Mouse (Mus musculus): Measurements from ENCODE around the gene Hoxc12.

Hoxc12 gene

GRCm38 (mm10) chr15:102963671-102964640 lies 27.4 kb downstream of the Hoxc12 start:
- no peak for DNase-seq (ENCODE audit: low spot score)

GRCm38 (mm10) chr15:102965003-102965891 lies 28.7 kb downstream of the Hoxc12 start:
- no peak for DNase-seq (ENCODE audit: low spot score)

GRCm38 (mm10) chr15:102965892-102966775 lies 29.6 kb downstream of the Hoxc12 start:
- peak; percentile 18 for DNase-seq (ENCODE audit: low spot score)

- DNase-seq (ENCODE audit: low spot score), result no peak
Measured at GRCm38 (mm10) chr15:102966776-102967311, 30.3 kb downstream of the Hoxc12 start, which contains the start of gene Hoxc10. Hoxc10 (plus strand) TSS chr15:102966796.

- DNase-seq (ENCODE audit: low spot score), result no peak
Measured at GRCm38 (mm10) chr15:102967312-102967510, 30.7 kb downstream of the Hoxc12 start, which contains the start of gene Hoxc5. Hoxc5 (plus strand) TSS chr15:102967443.

GRCm38 (mm10) chr15:102967511-102968397 lies 31.2 kb downstream of the Hoxc12 start:
- DNase-seq (ENCODE audit: low spot score), result no peak

GRCm38 (mm10) chr15:102969296-102969695 lies 32.7 kb downstream of the Hoxc12 start:
- no peak for DNase-seq (ENCODE audit: low spot score)

- no peak for DNase-seq (ENCODE audit: low spot score)
Measured at GRCm38 (mm10) chr15:102970740-102971139, 34.2 kb downstream of the Hoxc12 start.

- DNase-seq (ENCODE audit: low spot score), result no peak
Measured at GRCm38 (mm10) chr15:102972254-102972653, 35.7 kb downstream of the Hoxc12 start.

- DNase-seq (ENCODE audit: low spot score), result no peak
Measured at GRCm38 (mm10) chr15:102972753-102973152, 36.2 kb downstream of the Hoxc12 start.

GRCm38 (mm10) chr15:102975034-102975433 lies 38.5 kb downstream of the Hoxc12 start:
- DNase-seq (ENCODE audit: low spot score), result no peak

- no peak for DNase-seq (ENCODE audit: low spot score)
Measured at GRCm38 (mm10) chr15:102975688-102976111, 39.1 kb downstream of the Hoxc12 start.

GRCm38 (mm10) chr15:102976171-102976570 lies 39.6 kb downstream of the Hoxc12 start, which contains the start of gene Hoxc9:
Hoxc9 (plus strand) TSS chr15:102976439.
- DNase-seq (ENCODE audit: low spot score), result no peak

- no peak for DNase-seq (ENCODE audit: low spot score)
Measured at GRCm38 (mm10) chr15:102976631-102977422, 40.3 kb downstream of the Hoxc12 start.

- no peak for DNase-seq (ENCODE audit: low spot score)
Measured at GRCm38 (mm10) chr15:102977423-102977974, 40.9 kb downstream of the Hoxc12 start.

- no peak for DNase-seq (ENCODE audit: low spot score)
Measured at GRCm38 (mm10) chr15:102978615-102979515, 42.3 kb downstream of the Hoxc12 start.

GRCm38 (mm10) chr15:102979936-102980335 lies 43.4 kb downstream of the Hoxc12 start:
- DNase-seq (ENCODE audit: low spot score), result no peak

GRCm38 (mm10) chr15:102980352-102980751 lies 43.8 kb downstream of the Hoxc12 start:
- no peak for DNase-seq (ENCODE audit: low spot score)

Data from spleen, adult 12 weeks (tissue).